Mouse (Mus musculus) embryonic facial prominence, embryonic 11.5 days (tissue): ENCODE measurements around the gene Phlpp1. TPM values are rescaled to one million over a fixed set of nuclear protein-coding genes. Genes with fewer than 3 reads are reported as not detected.

Experiments used
- ATAC-seq: fragments of 200-750 bp; cut with Nextera tagmentation; replicated peaks from 2 replicates; pipeline ENCODE4 v1.8.0; 2017; ENCODE audit warnings: low read depth; ENCODE audit not compliant: insufficient number of reproducible peaks, low FRiP score, low TSS enrichment
- DNase-seq: peaks from one replicate; pipeline ENCODE4 v3.0.0-alpha.2; 2015; ENCODE audit warnings: low spot score
- H3K27ac ChIP-seq: fragments of 300-500 bp; sonication (generic); replicated peaks from 2 replicates; pipeline ENCODE4 v1.5.1; 2014; ENCODE audit warnings: mild to moderate bottlenecking, low read depth, low read length, control low read depth
- H3K27me3 ChIP-seq: fragments of 300-500 bp; sonication (generic); 2 replicates; pipeline ENCODE4 v1.6.1; 2014; ENCODE audit warnings: mild to moderate bottlenecking, low read length, moderate library complexity, mixed read lengths; ENCODE audit not compliant: control insufficient read depth, insufficient read depth
- H3K36me3 ChIP-seq: fragments of 300-500 bp; sonication (generic); replicated peaks from 2 replicates; pipeline ENCODE4 v1.6.1; 2014; ENCODE audit warnings: low read depth, mild to moderate bottlenecking, low read length, moderate library complexity, mixed read lengths; ENCODE audit not compliant: control insufficient read depth, insufficient read depth
- H3K4me1 ChIP-seq: fragments of 300-500 bp; sonication (generic); 2 replicates; pipeline ENCODE4 v1.6.1; 2014; ENCODE audit warnings: low read length, mixed read lengths; ENCODE audit not compliant: control insufficient read depth, insufficient read depth
- H3K4me2 ChIP-seq: fragments of 300-500 bp; sonication (generic); 2 replicates; pipeline ENCODE4 v1.6.1; 2014; ENCODE audit warnings: low read depth, mild to moderate bottlenecking, control low read depth, low read length, moderate library complexity
- H3K4me3 ChIP-seq: fragments of 300-500 bp; sonication (generic); 2 replicates; pipeline ENCODE4 v1.5.1; 2014; ENCODE audit warnings: low read depth, low read length, control low read depth
- H3K9ac ChIP-seq: fragments of 300-500 bp; sonication (generic); replicated peaks from 2 replicates; pipeline ENCODE4 v1.6.1; 2014; ENCODE audit warnings: mild to moderate bottlenecking, control low read depth, low read length
- H3K9me3 ChIP-seq: fragments of 300-500 bp; sonication (generic); replicated peaks from 2 replicates; pipeline ENCODE4 v1.6.1; 2016; ENCODE audit warnings: mild to moderate bottlenecking, low read length, inconsistent platforms, mixed read lengths; ENCODE audit not compliant: control insufficient read depth
- WGBS: fragments of 180-500 bp; shearing (Covaris S2); extraction: QIAGEN DNeasy Blood & Tissue Kit; methylation state at CpG from one replicate; pipeline ENCODE4 v1.1.7; 2014; 5-methylcytosine and 5-hydroxymethylcytosine counted together
- polyA plus RNA-seq: library from polyadenylated mRNA; unstranded; fragments of >200 nt; fragmentation: Nextera tagmentation; extraction: Ambion mirVana; gene quantifications from 2 replicates; pipeline ENCODE4 v1.2.1, GENCODE M21; 2014

Phlpp1 gene
- polyA plus RNA-seq, 1 experiment from 2014 or later = 3.8 TPM

DNA sequence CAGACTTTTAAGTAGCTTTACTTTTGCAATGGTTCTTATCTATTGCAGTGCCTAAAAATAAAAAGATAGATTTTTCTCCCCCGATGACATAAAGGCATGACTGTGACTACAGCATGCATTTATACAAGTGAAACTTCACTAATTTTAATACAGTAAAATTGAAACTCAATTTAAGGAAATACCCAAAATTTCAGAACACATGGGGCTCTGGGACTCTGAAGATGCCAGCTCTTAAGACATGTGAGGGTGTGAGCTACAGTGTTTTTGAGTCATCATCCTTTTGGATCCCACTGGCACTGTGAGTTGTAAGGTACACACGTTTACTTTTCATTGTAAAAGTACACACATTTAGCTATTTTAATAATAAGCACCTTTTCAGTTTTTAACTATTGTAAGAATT is 173.7 kb downstream of the Phlpp1 start:
- ATAC-seq (no peak), DNase-seq (no peak)
- H3K4me1 ChIP-seq = no peaks in the 10 kb centered on the region
- H3K9ac ChIP-seq = no peak overlapping the region
- no peak overlapping the region for H3K27ac ChIP-seq
- WGBS = 89% methylated on average over 2 of the region's 2 CpGs
- H3K36me3 ChIP-seq = no peaks in the 10 kb centered on the region
- no peaks in the 10 kb centered on the region for H3K9me3 ChIP-seq
- H3K4me2 ChIP-seq = no peak overlapping the region
- H3K27me3 ChIP-seq = no peaks in the 10 kb centered on the region
- no peak overlapping the region for H3K4me3 ChIP-seq

DNA sequence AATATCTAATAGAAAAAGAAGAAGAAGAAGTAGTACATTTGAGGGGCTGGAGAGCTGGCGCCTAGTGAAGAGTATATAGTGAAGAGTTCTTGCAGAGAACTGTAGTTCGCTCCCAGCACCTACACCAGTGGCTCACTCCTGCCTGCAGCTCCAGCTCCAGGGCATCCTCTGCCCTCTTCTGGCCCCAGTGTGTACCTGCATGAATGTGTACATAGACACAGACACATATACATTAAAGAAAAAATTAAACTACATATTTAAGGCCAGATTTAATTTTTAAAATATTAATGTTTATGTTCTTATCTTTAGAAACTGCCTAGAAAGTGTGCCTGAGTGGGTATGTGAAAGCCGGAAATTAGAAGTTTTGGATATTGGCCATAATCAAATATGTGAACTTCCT is 175.2 kb downstream of the Phlpp1 start:
- Histone ChIP-seq H3K4me1 (no peaks in the 10 kb centered on the region), H3K27me3 (no peaks in the 10 kb centered on the region), H3K27ac (no peak overlapping the region), H3K36me3 (no peaks in the 10 kb centered on the region), H3K9ac (no peak overlapping the region), H3K4me2 (no peak overlapping the region), H3K4me3 (no peak overlapping the region), H3K9me3 (no peaks in the 10 kb centered on the region)
- DNase-seq (no peak), ATAC-seq (no peak)
- WGBS = over 99% methylated on average over 3 of the region's 3 CpGs

DNA sequence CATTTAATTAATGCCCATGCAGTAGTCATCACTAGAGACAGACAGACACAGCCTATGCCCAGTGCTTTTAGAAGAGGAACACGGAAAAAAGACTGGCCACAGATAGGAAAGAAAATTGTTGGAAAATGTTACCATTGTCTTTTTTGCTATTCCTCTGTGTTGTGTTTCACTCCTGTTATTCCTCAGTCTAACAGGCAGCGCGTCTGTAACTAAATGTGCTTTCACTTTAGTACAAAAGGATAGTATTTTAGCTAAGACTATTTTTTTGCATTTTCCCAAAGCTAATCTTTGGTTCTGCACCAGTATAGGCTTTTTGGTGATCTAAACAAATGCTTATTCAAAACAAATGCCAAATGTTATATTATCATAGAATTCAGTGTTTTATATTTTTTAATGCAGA is 177.6 kb downstream of the Phlpp1 start:
- Histone ChIP-seq H3K36me3 (no peaks in the 10 kb centered on the region), H3K9me3 (no peaks in the 10 kb centered on the region), H3K4me3 (no peak overlapping the region), H3K27ac (no peak overlapping the region), H3K9ac (no peak overlapping the region), H3K4me1 (no peaks in the 10 kb centered on the region), H3K4me2 (no peak overlapping the region), H3K27me3 (no peaks in the 10 kb centered on the region)
- no peak for ATAC-seq
- no peak for DNase-seq
- WGBS = 93% methylated on average over 3 of the region's 3 CpGs

DNA sequence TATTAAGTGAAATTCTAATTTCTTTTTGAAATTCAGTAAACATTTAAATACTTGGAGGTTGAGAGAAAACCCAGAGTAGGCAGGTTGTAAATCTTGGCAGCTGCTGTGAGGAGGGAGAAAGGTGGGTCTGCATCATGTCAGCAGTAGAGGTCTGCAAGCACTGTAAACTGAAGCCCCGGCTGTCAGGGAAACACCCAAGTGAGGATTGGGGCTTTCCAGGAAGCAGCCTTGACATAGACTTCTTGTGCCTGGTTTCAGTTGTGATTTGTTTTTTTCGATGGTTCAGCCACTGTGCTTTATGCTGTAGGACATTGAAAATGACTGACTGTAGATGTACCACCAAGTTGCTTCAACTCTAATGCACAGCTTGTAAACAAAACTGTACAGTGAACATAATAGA is 180.0 kb downstream of the Phlpp1 start:
- H3K27ac ChIP-seq = no peak overlapping the region
- 68% methylated on average over 2 of the region's 2 CpGs for WGBS

DNA sequence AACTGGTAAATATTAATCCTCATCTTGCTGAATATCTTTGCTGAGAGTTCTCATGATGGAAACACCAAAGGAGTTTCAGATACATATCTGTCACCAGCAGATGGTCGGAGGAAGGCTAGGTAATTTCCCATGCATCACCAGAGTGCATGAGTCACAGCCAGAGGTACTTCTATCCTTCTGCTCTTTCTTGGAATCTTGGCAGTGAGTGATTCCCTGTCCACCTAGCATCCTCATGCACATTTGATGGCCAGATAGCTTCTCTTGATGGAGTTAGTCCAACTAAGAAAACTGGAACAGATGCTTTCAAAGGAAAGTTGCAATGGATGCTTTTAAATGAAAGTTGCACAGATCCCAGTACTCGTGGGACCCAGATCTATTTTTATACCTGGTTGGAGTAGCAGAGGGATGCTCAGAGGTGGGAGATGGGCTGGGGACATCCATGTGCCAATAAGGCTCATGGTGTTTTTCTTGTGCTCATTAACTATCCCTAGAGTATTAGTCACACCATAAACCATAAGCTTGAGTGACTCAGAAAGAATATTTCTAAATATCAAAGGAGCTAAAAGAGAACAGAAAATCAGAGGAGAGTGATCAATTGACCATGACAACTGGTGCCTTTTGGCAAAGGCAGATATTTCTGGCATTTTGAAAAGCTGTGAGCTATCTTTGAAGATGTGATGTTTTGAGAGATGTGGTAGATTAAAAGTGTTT is 181.4 kb downstream of the Phlpp1 start:
- ATAC-seq (no peak), DNase-seq (no peak)
- Histone ChIP-seq H3K36me3 (no peaks in the 10 kb centered on the region), H3K27ac (no peak overlapping the region), H3K4me2 (no peak overlapping the region), H3K4me1 (no peaks in the 10 kb centered on the region), H3K9me3 (no peaks in the 10 kb centered on the region), H3K4me3 (no peak overlapping the region), H3K27me3 (no peaks in the 10 kb centered on the region), H3K9ac (no peak overlapping the region)
- 88% methylated on average over 2 of the region's 2 CpGs for WGBS

More for the DNA sequence above, 180.0 kb downstream of the Phlpp1 start:
- Histone ChIP-seq H3K27me3 (no peaks in the 10 kb centered on the region), H3K4me3 (no peak overlapping the region), H3K36me3 (no peaks in the 10 kb centered on the region), H3K9me3 (no peaks in the 10 kb centered on the region), H3K4me2 (no peak overlapping the region), H3K4me1 (no peaks in the 10 kb centered on the region), H3K9ac (no peak overlapping the region)
- ATAC-seq = no peak
- DNase-seq = peak; percentile 12

DNA sequence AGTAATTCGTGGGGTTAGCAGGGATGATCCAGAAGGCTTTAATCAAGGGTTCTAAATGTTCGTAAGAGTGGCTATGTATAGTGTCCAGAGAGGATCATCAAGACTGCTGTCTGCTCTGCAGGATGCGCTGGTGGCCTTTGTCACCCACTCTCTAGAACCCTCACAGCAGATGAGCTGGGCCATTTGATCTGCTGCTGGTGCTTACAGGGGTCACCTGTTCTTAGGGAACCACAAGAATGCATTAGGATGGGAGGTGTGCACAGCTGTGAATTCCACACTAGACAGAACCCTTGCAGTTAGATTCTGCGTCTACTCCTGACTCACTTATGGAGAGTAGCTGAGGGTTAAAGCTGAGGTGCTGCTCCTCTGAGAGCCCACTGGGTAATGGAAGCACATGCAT is 182.4 kb downstream of the Phlpp1 start:
- H3K9me3 ChIP-seq = no peaks in the 10 kb centered on the region
- DNase-seq = no peak
- WGBS = 89% methylated on average over 4 of the region's 4 CpGs
- no peak overlapping the region for H3K9ac ChIP-seq
- H3K36me3 ChIP-seq = no peaks in the 10 kb centered on the region
- no peak overlapping the region for H3K27ac ChIP-seq
- H3K4me2 ChIP-seq = no peak overlapping the region
- H3K4me1 ChIP-seq = no peaks in the 10 kb centered on the region
- no peaks in the 10 kb centered on the region for H3K27me3 ChIP-seq
- no peak overlapping the region for H3K4me3 ChIP-seq
- no peak for ATAC-seq

DNA sequence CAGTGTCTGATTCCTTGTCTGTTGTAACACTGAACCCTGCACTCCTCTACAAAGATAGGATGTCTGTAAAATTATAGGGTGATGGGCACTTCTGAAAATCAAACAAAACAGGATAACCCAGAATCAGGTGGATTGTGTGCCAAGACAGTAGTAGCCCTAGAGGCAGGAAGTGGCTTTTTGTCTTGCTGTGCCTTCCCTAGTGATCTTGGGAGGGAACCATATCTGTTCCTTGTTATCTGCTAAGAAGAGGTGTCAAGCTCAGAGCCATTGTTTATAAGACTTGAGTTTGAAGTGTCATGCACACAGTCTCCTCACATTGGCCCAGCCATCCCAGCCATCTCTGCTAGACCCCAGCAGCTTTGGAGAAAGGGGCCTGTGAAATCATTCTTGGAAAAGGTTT is 187.9 kb downstream of the Phlpp1 start:
- no peak for ATAC-seq
- H3K4me3 ChIP-seq = no peak overlapping the region
- H3K4me1 ChIP-seq = no peaks in the 10 kb centered on the region

DNA sequence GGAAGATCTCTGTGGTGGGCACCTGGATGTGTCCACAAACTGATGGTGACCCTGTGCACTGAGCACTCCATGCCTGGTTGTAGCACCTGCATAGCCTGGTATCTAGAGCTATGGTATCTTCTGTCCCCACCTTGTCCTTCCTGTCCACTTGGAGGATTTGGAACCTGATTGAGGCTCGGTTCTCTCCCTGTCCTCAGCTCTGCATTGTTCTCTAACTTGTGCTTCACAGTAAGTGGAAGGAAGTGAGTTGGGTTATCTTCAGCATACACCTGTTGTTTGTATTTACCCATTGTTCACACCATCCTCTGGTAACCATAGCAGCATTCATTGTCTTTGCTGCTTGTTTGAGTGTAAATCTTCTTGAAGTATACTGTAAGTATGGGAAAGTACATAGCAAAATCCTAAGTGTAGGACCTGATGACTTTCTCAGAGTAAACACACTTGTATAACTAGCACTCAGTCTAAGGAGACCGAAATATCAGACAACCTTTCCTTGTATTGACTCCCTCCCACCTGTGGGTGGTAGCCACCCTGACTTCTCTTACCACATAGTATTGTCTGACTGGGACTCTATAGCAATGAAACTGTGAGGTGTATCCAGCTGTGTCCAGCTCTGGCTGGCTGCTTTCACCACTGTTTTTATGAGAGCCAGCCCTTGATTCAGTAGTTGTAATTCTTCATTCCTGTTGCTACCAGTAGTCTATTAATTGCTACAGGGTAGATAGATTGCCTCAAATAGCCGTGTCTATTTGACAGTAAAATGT is 191.5 kb downstream of the Phlpp1 start:
- H3K36me3 ChIP-seq = no peaks in the 10 kb centered on the region
- 87% methylated on average over 3 of the region's 3 CpGs for WGBS
- H3K9ac ChIP-seq = no peak overlapping the region
- H3K4me1 ChIP-seq = no peaks in the 10 kb centered on the region
- no peak overlapping the region for H3K27ac ChIP-seq
- H3K27me3 ChIP-seq = no peaks in the 10 kb centered on the region
- no peaks in the 10 kb centered on the region for H3K9me3 ChIP-seq
- no peak overlapping the region for H3K4me3 ChIP-seq
- no peak overlapping the region for H3K4me2 ChIP-seq
- DNase-seq (no peak), ATAC-seq (no peak)

More for the DNA sequence above, 187.9 kb downstream of the Phlpp1 start:
- Histone ChIP-seq H3K27ac (no peak overlapping the region), H3K27me3 (no peaks in the 10 kb centered on the region), H3K36me3 (no peaks in the 10 kb centered on the region), H3K4me2 (no peak overlapping the region), H3K9me3 (no peaks in the 10 kb centered on the region), H3K9ac (no peak overlapping the region)
- no peak for DNase-seq
